Mouse (Mus musculus): ENCODE measurements around the gene Slc25a35.

DNA sequence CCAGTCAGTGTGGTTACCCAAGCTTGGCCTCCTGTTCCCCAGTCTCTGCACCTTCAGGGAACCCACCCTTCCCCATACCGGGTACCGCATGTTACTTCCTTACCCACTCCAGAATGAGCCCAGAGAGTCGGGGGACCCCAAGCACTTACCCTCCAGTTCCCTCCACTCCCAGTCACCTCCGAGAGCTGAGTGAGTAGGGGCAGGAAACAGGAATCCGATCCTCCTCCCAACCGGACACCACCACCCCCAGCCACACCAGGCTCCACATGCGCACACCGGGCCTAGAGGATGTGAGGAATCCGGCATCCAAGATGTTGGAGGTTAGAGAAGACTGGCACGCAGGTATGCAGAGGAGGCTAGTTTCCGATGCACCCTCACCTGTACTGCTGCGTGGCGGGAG is 11.2 kb upstream of the Slc25a35 start:
- no peak for TF ChIP-seq CTCF (IDR thresholded peaks at IDR 0.05)
- TF ChIP-seq EP300 (IDR thresholded peaks at IDR 0.05), result no peak

Measured in lung, postnatal 0 days (tissue).